Mouse (Mus musculus) spleen, postnatal 14 days (tissue): ENCODE results near the gene Gmip.

Source experiments
- DNase-seq, 2 experiments: peaks; one replicate each; pipeline ENCODE4 v3.0.0; 2021 to 2022; ENCODE audit warnings: low spot score in 2 of 2

Gmip gene

DNA sequence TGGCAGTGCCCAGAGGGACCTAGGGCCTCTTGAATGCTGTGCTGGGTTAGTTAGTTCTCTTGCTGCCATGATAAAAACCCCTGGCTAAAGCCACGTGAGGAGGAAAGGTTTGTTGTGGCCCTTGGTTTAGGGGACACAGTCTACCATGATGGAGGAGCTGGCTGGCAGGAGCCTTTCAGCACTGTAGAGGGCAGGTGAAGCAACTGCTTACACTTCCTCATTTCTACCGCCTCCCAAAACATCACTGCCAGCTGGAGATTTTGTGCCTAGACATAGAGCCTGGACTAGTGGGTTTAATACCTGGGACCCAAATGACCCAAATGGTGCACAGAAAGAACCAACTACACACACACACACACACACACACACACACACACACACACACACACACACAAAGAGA is 52.8 kb downstream of the Gmip start:
- DNase-seq = no peak

- DNase-seq = no peak
These were observed 55.0 kb downstream of the Gmip start for GRCm38 (mm10) chr8:69863387-69864020.

DNA sequence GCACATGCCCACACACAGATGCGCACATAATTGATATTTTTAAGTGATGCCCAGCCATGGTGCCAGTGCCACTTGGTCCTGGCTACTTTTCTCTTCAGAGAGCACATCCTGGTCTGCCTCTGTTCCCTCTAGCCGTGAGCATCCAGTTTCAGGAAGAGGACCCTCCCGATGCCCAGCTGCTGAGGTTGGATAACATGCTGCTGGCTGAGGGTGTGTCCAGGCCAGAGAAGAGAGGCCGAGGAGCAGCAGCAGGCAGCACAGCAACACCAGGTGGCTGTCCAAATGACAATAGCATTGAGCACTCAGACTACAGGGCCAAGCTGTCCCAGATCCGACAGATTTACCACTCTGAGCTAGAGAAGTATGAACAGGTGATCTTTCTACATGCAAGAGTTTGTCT is 55.7 kb downstream of the Gmip start:
- DNase-seq = no peak

DNA sequence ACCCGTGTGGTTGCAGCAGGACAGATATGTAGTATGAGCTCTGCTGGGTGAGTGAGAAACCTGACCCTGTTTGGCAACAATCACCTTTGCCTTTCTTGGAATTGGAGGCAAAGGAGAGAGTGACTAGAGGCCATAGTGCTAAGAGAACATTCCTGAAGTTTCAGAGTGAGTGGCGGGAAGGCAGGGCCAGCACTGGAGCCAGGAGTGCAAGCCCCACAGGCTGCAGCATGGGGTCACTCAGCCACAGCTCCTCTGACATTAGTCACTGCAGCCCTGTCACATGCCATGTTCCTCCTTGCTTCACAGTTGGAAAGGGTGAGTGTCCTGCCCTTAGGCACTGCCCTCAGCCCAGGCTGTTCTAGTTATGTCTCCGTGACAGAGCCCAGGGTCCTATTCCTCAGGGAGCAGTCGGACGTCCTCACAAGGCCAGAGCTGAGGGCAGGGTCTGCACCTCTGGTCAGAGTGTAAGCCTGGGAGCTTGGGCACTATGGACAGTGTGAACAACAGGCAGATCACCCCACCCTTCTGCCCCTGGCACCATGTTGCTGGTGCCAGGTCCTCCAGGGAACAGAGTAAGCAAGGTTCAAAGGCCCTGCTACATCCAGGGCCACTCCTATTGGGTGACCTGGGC is 59.3 kb downstream of the Gmip start:
- no peak for DNase-seq

DNA sequence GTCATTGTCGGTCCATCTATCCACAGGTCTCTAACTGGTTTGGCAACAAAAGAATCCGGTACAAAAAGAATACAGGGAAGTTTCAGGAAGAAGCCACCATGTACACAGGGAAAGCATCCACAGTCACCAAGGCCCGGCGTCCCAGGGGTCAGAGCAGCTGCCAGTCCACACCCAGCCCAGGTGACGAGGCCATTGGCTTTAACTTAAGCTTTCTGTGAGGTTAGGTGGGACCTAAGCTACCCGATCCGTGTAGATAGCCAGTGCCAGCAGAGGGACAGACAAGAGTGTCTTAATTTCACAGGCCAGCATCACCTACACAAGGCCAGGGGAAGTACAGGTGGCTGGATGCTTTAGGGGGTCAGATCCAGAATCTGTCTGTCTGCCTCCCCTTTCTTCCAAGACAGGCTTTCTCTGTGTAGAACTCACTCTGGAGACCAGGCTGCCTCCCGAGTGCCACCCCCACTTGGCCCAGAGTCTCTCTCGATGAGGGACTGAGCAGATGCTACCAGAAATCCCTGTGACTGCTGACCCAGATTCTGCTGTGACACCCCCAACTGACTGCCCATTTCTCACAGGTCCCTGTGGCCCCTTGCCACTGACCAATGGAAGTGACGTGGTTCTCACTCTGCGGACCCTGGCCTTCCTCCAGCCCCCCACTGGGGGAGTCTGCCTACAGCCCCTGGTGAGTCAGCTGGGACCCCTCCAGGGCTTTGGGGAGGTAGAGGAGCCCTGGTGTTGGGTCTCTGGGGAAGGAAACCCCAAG is 61.7 kb downstream of the Gmip start:
- no peak for DNase-seq

- DNase-seq = no peak
These were observed 62.4 kb downstream of the Gmip start for GRCm38 (mm10) chr8:69870907-69871306.
